In the genomic region with DNA sequence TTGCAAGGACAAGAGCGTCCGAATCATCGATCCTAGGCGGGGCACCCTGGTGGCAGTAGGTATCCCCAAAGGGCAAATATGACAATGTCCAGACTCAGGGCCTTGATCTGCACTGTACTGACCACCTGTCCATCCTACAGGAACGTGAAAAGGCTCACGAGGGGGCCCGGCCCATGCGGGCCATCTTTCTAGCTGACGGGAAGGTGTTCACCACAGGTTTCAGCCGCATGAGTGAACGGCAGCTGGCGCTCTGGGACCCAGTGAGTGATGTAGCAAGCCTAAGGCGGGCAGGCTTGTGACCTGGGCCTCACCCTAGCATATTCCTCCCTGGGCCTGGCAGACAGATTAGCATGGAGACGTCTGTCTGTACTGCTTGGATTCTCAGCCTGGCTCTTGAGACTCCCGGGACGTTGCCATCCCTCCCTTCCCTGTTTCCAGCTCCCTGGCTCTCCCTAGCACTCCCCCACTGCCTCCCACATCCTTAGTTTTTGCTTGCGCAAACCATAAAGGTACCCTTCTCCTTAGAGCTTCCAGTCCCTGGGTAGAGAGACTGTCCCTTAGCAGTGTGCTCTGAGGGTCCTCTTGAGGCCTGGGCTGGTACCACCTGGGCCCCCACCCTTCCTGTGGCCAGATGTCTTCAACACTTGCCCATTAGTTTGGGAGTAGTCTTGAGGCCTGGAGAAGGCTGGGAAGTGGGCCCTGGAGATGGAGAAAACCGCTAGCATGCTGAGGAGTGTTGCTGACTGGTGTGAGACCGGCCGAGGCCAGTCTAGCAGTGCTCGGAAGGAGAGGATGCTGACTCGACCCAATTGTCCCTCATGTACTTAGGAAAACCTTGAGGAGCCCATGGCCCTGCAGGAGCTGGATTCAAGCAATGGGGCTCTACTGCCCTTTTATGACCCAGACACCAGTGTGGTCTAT, we compare ENCODE assay signal across 37 mouse cellular contexts. TPM values are rescaled to one million over a fixed set of nuclear protein-coding genes. Genes with fewer than 3 reads are reported as not detected.
DNase-seq lines count a peak whose midpoint lies in the region; ATAC-seq and TF ChIP-seq lines count a peak whose summit lies in the region.
"Had no signal": no experiment of that assay in that cellular context is flagged by ENCODE, and none has a peak within 500 bp of the region (broad histone marks: within the 10 kb centered on the region; RNA-seq: fewer than 3 reads in every experiment).

No protein-coding gene starts in this region.

- TF ChIP-seq CTCF in midbrain, postnatal 0 days (IDR thresholded peaks at IDR 0.05), result no peak
- no peak for TF ChIP-seq CTCF in intestine, postnatal 0 days (IDR thresholded peaks at IDR 0.05; ENCODE audit: low read depth)

- H3K27ac ChIP-seq in hindbrain, embryonic 13.5 days, result no peak overlapping the region
- no peak overlapping the region for H3K27ac ChIP-seq in hindbrain, embryonic 16.5 days (ENCODE audit: low read depth, low read length)
- H3K27ac ChIP-seq in midbrain, embryonic 10.5 days (replicated peaks), result no peak overlapping the region
- H3K27ac ChIP-seq in midbrain, postnatal 0 days (ENCODE audit: low read depth, low read length), result no peak overlapping the region
- H3K27ac ChIP-seq in intestine, postnatal 0 days (ENCODE audit: low read depth, low read length), result no peak overlapping the region; the same call in 1 of the 2 replicates
- no peak overlapping the region for H3K27ac ChIP-seq in forebrain, embryonic 12.5 days
- H3K27ac ChIP-seq: embryonic facial prominence, embryonic 13.5 days; forebrain, embryonic 10.5 days; hindbrain, embryonic 12.5 days; liver, embryonic 15.5 days; lung, embryonic 15.5 days; neural tube, embryonic 15.5 days had no signal

- H3K36me3 ChIP-seq in hindbrain, embryonic 13.5 days, result peaks cover 44% of the 10 kb centered on the region
- peaks cover 10% of the 10 kb centered on the region for H3K36me3 ChIP-seq in hindbrain, embryonic 16.5 days (ENCODE audit: control insufficient read depth, insufficient read depth, low read length)
- peaks cover 49% of the 10 kb centered on the region for H3K36me3 ChIP-seq in midbrain, embryonic 10.5 days
- peaks cover 27% of the 10 kb centered on the region for H3K36me3 ChIP-seq in midbrain, postnatal 0 days (ENCODE audit: insufficient read depth, low read length)
- H3K36me3 ChIP-seq in intestine, postnatal 0 days (ENCODE audit: control insufficient read depth, insufficient read depth), result peaks cover 50% of the 10 kb centered on the region
- peaks cover 37% of the 10 kb centered on the region for H3K36me3 ChIP-seq in forebrain, embryonic 12.5 days (replicated peaks)

- H3K4me3 ChIP-seq in hindbrain, embryonic 13.5 days, result no peak overlapping the region
- H3K4me3 ChIP-seq in hindbrain, embryonic 16.5 days (ENCODE audit: low read length), result no peak overlapping the region
- peak overlapping the region; percentile 14; the same call in 1 of the 2 replicates for H3K4me3 ChIP-seq in midbrain, embryonic 10.5 days
- no peak overlapping the region for H3K4me3 ChIP-seq in midbrain, postnatal 0 days (ENCODE audit: low read depth, low read length)
- H3K4me3 ChIP-seq in intestine, postnatal 0 days (ENCODE audit: low read depth, low read length), result no peak overlapping the region
- no peak overlapping the region for H3K4me3 ChIP-seq in forebrain, embryonic 12.5 days (replicated peaks)
- H3K4me3 ChIP-seq: forebrain, embryonic 10.5 days; hindbrain, embryonic 12.5 days; liver, embryonic 15.5 days; lung, embryonic 15.5 days; neural tube, embryonic 15.5 days had no signal

- H3K9me3 ChIP-seq in hindbrain, embryonic 13.5 days, result no peaks in the 10 kb centered on the region
- no peaks in the 10 kb centered on the region for H3K9me3 ChIP-seq in hindbrain, embryonic 16.5 days (ENCODE audit: control insufficient read depth, low read length)
- peaks cover 4% of the 10 kb centered on the region; the same call in 1 of the 2 replicates for H3K9me3 ChIP-seq in midbrain, embryonic 10.5 days (replicated peaks)
- no peaks in the 10 kb centered on the region for H3K9me3 ChIP-seq in midbrain, postnatal 0 days (ENCODE audit: low read length)
- no peaks in the 10 kb centered on the region for H3K9me3 ChIP-seq in intestine, postnatal 0 days (ENCODE audit: control insufficient read depth)
- no peaks in the 10 kb centered on the region for H3K9me3 ChIP-seq in forebrain, embryonic 12.5 days
- H3K9me3 ChIP-seq: embryonic facial prominence, embryonic 13.5 days; G1E; hindbrain, embryonic 12.5 days; liver, embryonic 15.5 days; lung, embryonic 15.5 days; neural tube, embryonic 15.5 days had no signal

- peak overlapping the region; percentile 94; the same call in 1 of the 2 replicates for H3K9ac ChIP-seq in hindbrain, embryonic 13.5 days
- no peak overlapping the region for H3K9ac ChIP-seq in hindbrain, embryonic 16.5 days (ENCODE audit: low read depth, low read length)
- H3K9ac ChIP-seq in midbrain, postnatal 0 days (replicated peaks; ENCODE audit: low read length, poor library complexity, severe bottlenecking), result no peak overlapping the region
- no peak overlapping the region for H3K9ac ChIP-seq in intestine, postnatal 0 days (ENCODE audit: low read depth, low read length)
- H3K9ac ChIP-seq in forebrain, embryonic 12.5 days, result no peak overlapping the region
- H3K9ac ChIP-seq: hindbrain, embryonic 12.5 days; liver, embryonic 15.5 days; lung, embryonic 15.5 days; neural tube, embryonic 15.5 days had no signal

- H3K4me1 ChIP-seq in hindbrain, embryonic 13.5 days (replicated peaks), result peaks cover 30% of the 10 kb centered on the region
- peaks cover 20% of the 10 kb centered on the region for H3K4me1 ChIP-seq in hindbrain, embryonic 16.5 days (ENCODE audit: control insufficient read depth, insufficient read depth, low read depth, low read length)
- H3K4me1 ChIP-seq in midbrain, embryonic 10.5 days, result peaks cover 36% of the 10 kb centered on the region
- H3K4me1 ChIP-seq in midbrain, postnatal 0 days (ENCODE audit: insufficient read depth, low read length), result peaks cover 7% of the 10 kb centered on the region; the same call in 1 of the 2 replicates
- peaks cover 9% of the 10 kb centered on the region; the same call in 1 of the 2 replicates for H3K4me1 ChIP-seq in intestine, postnatal 0 days (replicated peaks; ENCODE audit: control insufficient read depth, insufficient read depth, low read length)
- H3K4me1 ChIP-seq in forebrain, embryonic 12.5 days, result peaks cover 29% of the 10 kb centered on the region

- no peak overlapping the region for H3K4me2 ChIP-seq in hindbrain, embryonic 13.5 days
- H3K4me2 ChIP-seq in hindbrain, embryonic 16.5 days (ENCODE audit: low read length), result no peak overlapping the region
- H3K4me2 ChIP-seq in midbrain, postnatal 0 days (ENCODE audit: low read depth, low read length, poor library complexity, severe bottlenecking), result no peak overlapping the region
- H3K4me2 ChIP-seq in intestine, postnatal 0 days (replicated peaks; ENCODE audit: low read depth), result peak overlapping the region; percentile 80
- no peak overlapping the region for H3K4me2 ChIP-seq in forebrain, embryonic 12.5 days
- H3K4me2 ChIP-seq: hindbrain, embryonic 12.5 days had no signal

- WGBS in hindbrain, embryonic 13.5 days, result 89% methylated on average over 22 of the region's 22 CpGs
- 91% methylated on average over 22 of the region's 22 CpGs for WGBS in hindbrain, embryonic 16.5 days
- WGBS in midbrain, embryonic 10.5 days, result 89% methylated on average over 22 of the region's 22 CpGs
- 89% methylated on average over 22 of the region's 22 CpGs for WGBS in midbrain, postnatal 0 days
- 86% methylated on average over 22 of the region's 22 CpGs for WGBS in intestine, postnatal 0 days
- 91% methylated on average over 22 of the region's 22 CpGs for WGBS in forebrain, embryonic 12.5 days

- no peak for ATAC-seq in hindbrain, embryonic 13.5 days (ENCODE audit: low FRiP score)
- ATAC-seq in hindbrain, embryonic 16.5 days, result no peak
- ATAC-seq in midbrain, postnatal 0 days (ENCODE audit: low FRiP score), result no peak
- ATAC-seq in intestine, postnatal 0 days, result no peak
- no peak for ATAC-seq in forebrain, embryonic 12.5 days (ENCODE audit: low FRiP score)
- ATAC-seq: forebrain, embryonic 16.5 days; inflammation-experienced regulatory T-cells, adult 6 months had no signal

- no peak for DNase-seq in midbrain, embryonic 10.5 days (ENCODE audit: low spot score)
- no peak for DNase-seq in midbrain, postnatal 0 days (ENCODE audit: low spot score)
- DNase-seq in spleen, postnatal 14 days (ENCODE audit: low spot score in 2 of 2), result no peak
- DNase-seq: adrenal gland, postnatal 10 days; B cell, adult 2 months; cerebellum, adult 8-10 months; cerebellum, postnatal 36 days; gastrocnemius, postnatal 10 days; heart, postnatal 14 days; kidney, adult 9 months; kidney, postnatal 14 days; layer of hippocampus, adult 9-11 months; liver; lung, postnatal 36 days; midbrain, embryonic 14.5 days; retina, postnatal 1 day; right cerebral cortex, postnatal 14 days; thymus, postnatal 4 days had no signal

- no peaks in the 10 kb centered on the region for H3K27me3 ChIP-seq in hindbrain, embryonic 13.5 days
- no peaks in the 10 kb centered on the region for H3K27me3 ChIP-seq in hindbrain, embryonic 16.5 days (replicated peaks; ENCODE audit: control insufficient read depth, insufficient read depth, low read length)
- no peaks in the 10 kb centered on the region for H3K27me3 ChIP-seq in midbrain, embryonic 10.5 days (ENCODE audit: low read depth, poor library complexity, severe bottlenecking)
- no peaks in the 10 kb centered on the region for H3K27me3 ChIP-seq in midbrain, postnatal 0 days (ENCODE audit: insufficient read depth, low read length)
- H3K27me3 ChIP-seq in intestine, postnatal 0 days (replicated peaks; ENCODE audit: control insufficient read depth, insufficient read depth, low read length), result no peaks in the 10 kb centered on the region
- no peaks in the 10 kb centered on the region for H3K27me3 ChIP-seq in forebrain, embryonic 12.5 days
- H3K27me3 ChIP-seq: embryonic facial prominence, embryonic 13.5 days; hindbrain, embryonic 12.5 days; liver, embryonic 15.5 days; lung, embryonic 15.5 days; neural tube, embryonic 15.5 days had no signal

RNA-seq across cellular contexts. Expression of gene Coro1b, which starts 2.4 kb away (rescaled TPM):
- 128 and 130 TPM in 2 replicates for polyA plus RNA-seq in hindbrain, embryonic 13.5 days (2015; fragmentation: Nextera tagmentation; extraction: Ambion mirVana)
- polyA plus RNA-seq in hindbrain, embryonic 16.5 days (2015; fragmentation: Nextera tagmentation; extraction: Ambion mirVana), result 116 and 122 TPM in 2 replicates
- polyA plus RNA-seq in midbrain, embryonic 10.5 days (2016; fragmentation: Nextera tagmentation; extraction: Ambion mirVana), result 133 and 138 TPM in 2 replicates
- total RNA-seq in midbrain, postnatal 0 days (2014; rRNA removed), result 96.1 and 116 TPM in 2 replicates
- polyA plus RNA-seq in midbrain, postnatal 0 days (2015; fragmentation: Nextera tagmentation; extraction: Ambion mirVana), result 95.2 and 104 TPM in 2 replicates
- polyA plus RNA-seq in intestine, postnatal 0 days (2015; fragmentation: Nextera tagmentation; extraction: Ambion mirVana), result 237 and 239 TPM in 2 replicates
- 125 and 135 TPM in 2 replicates for polyA plus RNA-seq in forebrain, embryonic 12.5 days (2016; fragmentation: Nextera tagmentation; extraction: Ambion mirVana)

RNA-seq across cellular contexts. Expression of gene Ptprcap, which starts 2.6 kb away (rescaled TPM):
- 0.47 and 0.66 TPM in 2 replicates for polyA plus RNA-seq in hindbrain, embryonic 13.5 days (2015; fragmentation: Nextera tagmentation; extraction: Ambion mirVana)
- polyA plus RNA-seq in hindbrain, embryonic 16.5 days (2015; fragmentation: Nextera tagmentation; extraction: Ambion mirVana), result 0.41 and 0.63 TPM in 2 replicates
- polyA plus RNA-seq in midbrain, embryonic 10.5 days (2016; fragmentation: Nextera tagmentation; extraction: Ambion mirVana), result 0.67 TPM in 1 of 2 replicates, not detected in the other
- total RNA-seq in midbrain, postnatal 0 days (2014; rRNA removed), result 0.38 TPM in 1 of 2 replicates, not detected in the other
- polyA plus RNA-seq in midbrain, postnatal 0 days (2015; fragmentation: Nextera tagmentation; extraction: Ambion mirVana), result 0.28 TPM in 1 of 2 replicates, not detected in the other
- 2.7 and 3.4 TPM in 2 replicates for polyA plus RNA-seq in intestine, postnatal 0 days (2015; fragmentation: Nextera tagmentation; extraction: Ambion mirVana)
- 0.51 and 0.74 TPM in 2 replicates for polyA plus RNA-seq in forebrain, embryonic 12.5 days (2016; fragmentation: Nextera tagmentation; extraction: Ambion mirVana)
- polyA plus RNA-seq: forebrain, embryonic 10.5 days; forebrain, embryonic 16.5 days had no signal

RNA-seq across cellular contexts. Expression of gene Cabp4, which starts 7.0 kb away (rescaled TPM):
- 0.29 and 0.30 TPM in 2 replicates for polyA plus RNA-seq in hindbrain, embryonic 13.5 days (2015; fragmentation: Nextera tagmentation; extraction: Ambion mirVana)
- polyA plus RNA-seq in hindbrain, embryonic 16.5 days (2015; fragmentation: Nextera tagmentation; extraction: Ambion mirVana), result 0.24 and 0.29 TPM in 2 replicates
- polyA plus RNA-seq in midbrain, embryonic 10.5 days (2016; fragmentation: Nextera tagmentation; extraction: Ambion mirVana), result not detected in 2 replicates
- total RNA-seq in midbrain, postnatal 0 days (2014; rRNA removed), result not detected in 2 replicates
- polyA plus RNA-seq in midbrain, postnatal 0 days (2015; fragmentation: Nextera tagmentation; extraction: Ambion mirVana), result 0.20 and 0.36 TPM in 2 replicates
- 0.33 TPM in 2 replicates for polyA plus RNA-seq in intestine, postnatal 0 days (2015; fragmentation: Nextera tagmentation; extraction: Ambion mirVana)
- polyA plus RNA-seq in forebrain, embryonic 12.5 days (2016; fragmentation: Nextera tagmentation; extraction: Ambion mirVana), result 0.09 TPM in 2 replicates
- total RNA-seq: gastrocnemius, postnatal 10 days; granulocyte monocyte progenitor cell, adult 5-6 weeks; heart, postnatal 14 days had no signal
- polyA plus RNA-seq: embryonic facial prominence, embryonic 13.5 days; forebrain, embryonic 10.5 days; heart, embryonic 14.5 days; limb, embryonic 11.5 days had no signal

RNA-seq across cellular contexts. Expression of gene Gpr152, which starts 11.2 kb away (rescaled TPM):
- polyA plus RNA-seq in hindbrain, embryonic 13.5 days (2015; fragmentation: Nextera tagmentation; extraction: Ambion mirVana), result not detected in 2 replicates
- not detected in 2 replicates for polyA plus RNA-seq in hindbrain, embryonic 16.5 days (2015; fragmentation: Nextera tagmentation; extraction: Ambion mirVana)
- polyA plus RNA-seq in midbrain, embryonic 10.5 days (2016; fragmentation: Nextera tagmentation; extraction: Ambion mirVana), result not detected in 2 replicates
- 0.16 TPM in 1 of 2 replicates, not detected in the other for total RNA-seq in midbrain, postnatal 0 days (2014; rRNA removed)
- polyA plus RNA-seq in midbrain, postnatal 0 days (2015; fragmentation: Nextera tagmentation; extraction: Ambion mirVana), result not detected in 2 replicates
- not detected in 2 replicates for polyA plus RNA-seq in intestine, postnatal 0 days (2015; fragmentation: Nextera tagmentation; extraction: Ambion mirVana)
- polyA plus RNA-seq in forebrain, embryonic 12.5 days (2016; fragmentation: Nextera tagmentation; extraction: Ambion mirVana), result not detected in 2 replicates
- total RNA-seq: adrenal gland, postnatal 10 days; gastrocnemius, postnatal 10 days; granulocyte monocyte progenitor cell, adult 5-6 weeks; heart, postnatal 14 days; left cerebral cortex, postnatal 10 days; megakaryocyte-erythroid progenitor cell, adult 5-6 weeks had no signal
- polyA plus RNA-seq: embryonic facial prominence, embryonic 13.5 days; forebrain, embryonic 10.5 days; forebrain, embryonic 16.5 days; G1E; heart, embryonic 14.5 days; limb, embryonic 11.5 days; liver, embryonic 15.5 days; lung, embryonic 15.5 days; midbrain, embryonic 14.5 days; neural tube, embryonic 15.5 days; stomach, embryonic 16.5 days had no signal

RNA-seq across cellular contexts. Expression of gene Rps6kb2, which starts 12.3 kb away (rescaled TPM):
- 61.6 and 64.3 TPM in 2 replicates for polyA plus RNA-seq in hindbrain, embryonic 13.5 days (2015; fragmentation: Nextera tagmentation; extraction: Ambion mirVana)
- polyA plus RNA-seq in hindbrain, embryonic 16.5 days (2015; fragmentation: Nextera tagmentation; extraction: Ambion mirVana), result 54.1 and 57.0 TPM in 2 replicates
- 58.8 and 71.4 TPM in 2 replicates for polyA plus RNA-seq in midbrain, embryonic 10.5 days (2016; fragmentation: Nextera tagmentation; extraction: Ambion mirVana)
- total RNA-seq in midbrain, postnatal 0 days (2014; rRNA removed), result 23.5 and 25.2 TPM in 2 replicates
- 58.2 and 62.8 TPM in 2 replicates for polyA plus RNA-seq in midbrain, postnatal 0 days (2015; fragmentation: Nextera tagmentation; extraction: Ambion mirVana)
- 33.9 and 35.1 TPM in 2 replicates for polyA plus RNA-seq in intestine, postnatal 0 days (2015; fragmentation: Nextera tagmentation; extraction: Ambion mirVana)
- polyA plus RNA-seq in forebrain, embryonic 12.5 days (2016; fragmentation: Nextera tagmentation; extraction: Ambion mirVana), result 59.5 and 62.5 TPM in 2 replicates
